Mouse (Mus musculus): Measurements from ENCODE around the gene Cat. TPM values are rescaled to one million over a fixed set of nuclear protein-coding genes. Genes with fewer than 3 reads are reported as not detected.

The Cat gene
- polyA plus RNA-seq, 1 experiment from 2014 or later = 75.4 TPM

GRCm38 (mm10) chr2:103466984-103467588, 17.9 kb downstream of the Cat start:
- H3K4me3 ChIP-seq = no peak overlapping the region
- peaks cover 80% of the 10 kb centered on the region for H3K36me3 ChIP-seq
- H3K27ac ChIP-seq = no peak overlapping the region
- no peak overlapping the region for H3K9ac ChIP-seq
- 68% methylated on average over 10 of the region's 10 CpGs for WGBS
- no peak overlapping the region for H3K4me2 ChIP-seq (replicated peaks)
- H3K27me3 ChIP-seq = no peaks in the 10 kb centered on the region
- peaks cover 6% of the 10 kb centered on the region for H3K4me1 ChIP-seq
- ATAC-seq (ENCODE audit: low FRiP score, low read depth) = no peak
- no peaks in the 10 kb centered on the region for H3K9me3 ChIP-seq

GRCm38 (mm10) chr2:103466272-103466671, 18.7 kb downstream of the Cat start:
- no peak overlapping the region for H3K4me2 ChIP-seq (replicated peaks)
- H3K9ac ChIP-seq = no peak overlapping the region
- no peaks in the 10 kb centered on the region for H3K27me3 ChIP-seq
- H3K27ac ChIP-seq = no peak overlapping the region
- WGBS = 87% methylated on average over 3 of the region's 3 CpGs
- H3K4me1 ChIP-seq = peaks cover 12% of the 10 kb centered on the region
- no peak for ATAC-seq (ENCODE audit: low FRiP score, low read depth)
- no peak overlapping the region for H3K4me3 ChIP-seq
- H3K36me3 ChIP-seq = peaks cover 73% of the 10 kb centered on the region
- no peaks in the 10 kb centered on the region for H3K9me3 ChIP-seq

GRCm38 (mm10) chr2:103465429-103465828, 19.5 kb downstream of the Cat start:
- no peak for ATAC-seq (ENCODE audit: low FRiP score, low read depth)
- WGBS = 93% methylated on average over 11 of the region's 11 CpGs
- no peaks in the 10 kb centered on the region for H3K27me3 ChIP-seq
- H3K4me2 ChIP-seq (replicated peaks) = no peak overlapping the region
- peaks cover 65% of the 10 kb centered on the region for H3K36me3 ChIP-seq
- no peak overlapping the region for H3K4me3 ChIP-seq
- no peak overlapping the region for H3K27ac ChIP-seq
- H3K9me3 ChIP-seq = no peaks in the 10 kb centered on the region
- H3K9ac ChIP-seq = no peak overlapping the region
- peaks cover 18% of the 10 kb centered on the region for H3K4me1 ChIP-seq

GRCm38 (mm10) chr2:103464524-103464923, 20.4 kb downstream of the Cat start:
- H3K27me3 ChIP-seq = no peaks in the 10 kb centered on the region
- 96% methylated on average over 8 of the region's 8 CpGs for WGBS
- H3K4me3 ChIP-seq = no peak overlapping the region
- no peaks in the 10 kb centered on the region for H3K9me3 ChIP-seq
- peaks cover 65% of the 10 kb centered on the region for H3K36me3 ChIP-seq
- no peak overlapping the region for H3K4me2 ChIP-seq (replicated peaks)
- no peak for ATAC-seq (ENCODE audit: low FRiP score, low read depth)
- no peak overlapping the region for H3K9ac ChIP-seq
- no peak overlapping the region for H3K27ac ChIP-seq
- H3K4me1 ChIP-seq = peaks cover 18% of the 10 kb centered on the region

- H3K27ac ChIP-seq = no peak overlapping the region
- ATAC-seq (ENCODE audit: low FRiP score, low read depth) = no peak
- peaks cover 72% of the 10 kb centered on the region for H3K36me3 ChIP-seq
- no peaks in the 10 kb centered on the region for H3K9me3 ChIP-seq
- peaks cover 18% of the 10 kb centered on the region for H3K4me1 ChIP-seq
- no peak overlapping the region for H3K9ac ChIP-seq
- no peak overlapping the region for H3K4me3 ChIP-seq
- H3K4me2 ChIP-seq (replicated peaks) = no peak overlapping the region
- WGBS = 89% methylated on average over 5 of the region's 5 CpGs
- H3K27me3 ChIP-seq = no peaks in the 10 kb centered on the region
Observed at GRCm38 (mm10) chr2:103462746-103463145, 22.2 kb downstream of the Cat start.

- H3K4me2 ChIP-seq (replicated peaks) = peak overlapping the region; percentile 36
- peaks cover 16% of the 10 kb centered on the region for H3K4me1 ChIP-seq
- ATAC-seq (ENCODE audit: low FRiP score, low read depth) = 0 out of 2 replicates have a peak, but pooled peaks have one; percentile 45
- no peak overlapping the region for H3K9ac ChIP-seq
- WGBS = 6% methylated on average over 9 of the region's 9 CpGs
- no peaks in the 10 kb centered on the region for H3K27me3 ChIP-seq
- H3K9me3 ChIP-seq = no peaks in the 10 kb centered on the region
- H3K36me3 ChIP-seq = peaks cover 65% of the 10 kb centered on the region
- H3K4me3 ChIP-seq = no peak overlapping the region
- peak overlapping the region; percentile 73; the same call in 1 of the 2 replicates for H3K27ac ChIP-seq
Observed at GRCm38 (mm10) chr2:103461743-103462142, 23.2 kb downstream of the Cat start.

- H3K9ac ChIP-seq = no peak overlapping the region
Observed at GRCm38 (mm10) chr2:103461210-103461609, 23.8 kb downstream of the Cat start.

GRCm38 (mm10) chr2:103459069-103459468, 25.9 kb downstream of the Cat start:
- peaks cover 69% of the 10 kb centered on the region for H3K36me3 ChIP-seq
- no peak overlapping the region for H3K4me2 ChIP-seq (replicated peaks)
- H3K4me3 ChIP-seq = no peak overlapping the region
- no peaks in the 10 kb centered on the region for H3K9me3 ChIP-seq
- no peak for ATAC-seq (ENCODE audit: low FRiP score, low read depth)
- 93% methylated on average over 10 of the region's 10 CpGs for WGBS
- peaks cover 16% of the 10 kb centered on the region for H3K4me1 ChIP-seq
- no peaks in the 10 kb centered on the region for H3K27me3 ChIP-seq
- H3K9ac ChIP-seq = no peak overlapping the region
- H3K27ac ChIP-seq = no peak overlapping the region

More at GRCm38 (mm10) chr2:103461210-103461609, 23.8 kb downstream of the Cat start:
- Histone ChIP-seq H3K4me1 (peaks cover 16% of the 10 kb centered on the region), H3K9me3 (no peaks in the 10 kb centered on the region), H3K4me2 (replicated peaks) (peak overlapping the region; percentile 36), H3K4me3 (no peak overlapping the region), H3K27ac (peak overlapping the region; percentile 53), H3K36me3 (peaks cover 65% of the 10 kb centered on the region), H3K27me3 (no peaks in the 10 kb centered on the region)
- WGBS = 40% methylated on average over 8 of the region's 8 CpGs
- no peak for ATAC-seq (ENCODE audit: low FRiP score, low read depth)

- Histone ChIP-seq H3K4me1 (peaks cover 16% of the 10 kb centered on the region), H3K27ac (no peak overlapping the region), H3K9me3 (no peaks in the 10 kb centered on the region), H3K4me3 (no peak overlapping the region), H3K27me3 (no peaks in the 10 kb centered on the region), H3K9ac (no peak overlapping the region), H3K4me2 (replicated peaks) (no peak overlapping the region), H3K36me3 (peaks cover 64% of the 10 kb centered on the region)
- WGBS = 88% methylated on average over 7 of the region's 7 CpGs
- ATAC-seq (ENCODE audit: low FRiP score, low read depth) = no peak
Observed at GRCm38 (mm10) chr2:103457628-103458027, 27.3 kb downstream of the Cat start.

GRCm38 (mm10) chr2:103457048-103457447, 27.9 kb downstream of the Cat start:
- ATAC-seq (ENCODE audit: low FRiP score, low read depth) = no peak
- WGBS = 83% methylated on average over 5 of the region's 5 CpGs
- Histone ChIP-seq H3K4me2 (replicated peaks) (no peak overlapping the region), H3K9ac (no peak overlapping the region), H3K36me3 (peaks cover 64% of the 10 kb centered on the region), H3K4me3 (no peak overlapping the region), H3K9me3 (no peaks in the 10 kb centered on the region), H3K27me3 (no peaks in the 10 kb centered on the region), H3K27ac (no peak overlapping the region), H3K4me1 (peaks cover 12% of the 10 kb centered on the region)

- H3K4me3 ChIP-seq = no peak overlapping the region
- no peaks in the 10 kb centered on the region for H3K9me3 ChIP-seq
- peaks cover 9% of the 10 kb centered on the region for H3K4me1 ChIP-seq
- ATAC-seq (ENCODE audit: low FRiP score, low read depth) = peak; percentile 49; the same call in 1 of the 2 replicates
- WGBS = 17% methylated on average over 10 of the region's 10 CpGs
- H3K27ac ChIP-seq = no peak overlapping the region
- no peak overlapping the region for H3K9ac ChIP-seq
- no peaks in the 10 kb centered on the region for H3K27me3 ChIP-seq
- H3K36me3 ChIP-seq = peaks cover 64% of the 10 kb centered on the region
- H3K4me2 ChIP-seq (replicated peaks) = no peak overlapping the region
Observed at GRCm38 (mm10) chr2:103456646-103457045, 28.3 kb downstream of the Cat start.

- WGBS = 95% methylated on average over 7 of the region's 7 CpGs
- no peak for ATAC-seq (ENCODE audit: low FRiP score, low read depth)
- peaks cover 64% of the 10 kb centered on the region for H3K36me3 ChIP-seq
Observed at GRCm38 (mm10) chr2:103455748-103456147, 29.2 kb downstream of the Cat start.

GRCm38 (mm10) chr2:103452550-103452949, 32.4 kb downstream of the Cat start:
- Histone ChIP-seq H3K9ac (no peak overlapping the region), H3K9me3 (no peaks in the 10 kb centered on the region), H3K27ac (no peak overlapping the region), H3K36me3 (peaks cover 38% of the 10 kb centered on the region), H3K4me2 (replicated peaks) (no peak overlapping the region), H3K4me1 (peaks cover 4% of the 10 kb centered on the region; the same call in 1 of the 2 replicates), H3K27me3 (no peaks in the 10 kb centered on the region), H3K4me3 (no peak overlapping the region)
- 91% methylated on average over 5 of the region's 5 CpGs for WGBS
- ATAC-seq (ENCODE audit: low FRiP score, low read depth) = no peak

More at GRCm38 (mm10) chr2:103455748-103456147, 29.2 kb downstream of the Cat start:
- H3K9me3 ChIP-seq = no peaks in the 10 kb centered on the region
- H3K4me1 ChIP-seq = 0 out of 2 replicates have a peak, but pooled peaks cover 3% of the 10 kb centered on the region
- H3K4me2 ChIP-seq (replicated peaks) = no peak overlapping the region
- H3K4me3 ChIP-seq = no peak overlapping the region
- no peak overlapping the region for H3K27ac ChIP-seq
- no peaks in the 10 kb centered on the region for H3K27me3 ChIP-seq
- H3K9ac ChIP-seq = no peak overlapping the region

Measured in limb, embryonic 13.5 days (tissue).